Mouse (Mus musculus) left cerebral cortex, postnatal 36 days (tissue): ENCODE data around the gene Papln. TPM values are rescaled to one million over a fixed set of nuclear protein-coding genes. Genes with fewer than 3 reads are reported as not detected.

ENCODE experiments used
- DNase-seq, 2 experiments: peaks; one replicate each; pipeline ENCODE4 v3.0.0; 2021 to 2022; ENCODE audit warnings: low spot score in 2 of 2, mixed read lengths in 1 of 2
- intact Hi-C: fragments of 180-260 bp; cut with DNase I; formaldehyde crosslinking; loops from one replicate; pipeline ENCODE4 v1.15.1; 2025
- total RNA-seq, 2 experiments: library from RNA; stranded (reverse); gene quantifications; 2 replicates each; pipeline ENCODE4 v1.2.3; 2021

Gene Papln
- total RNA-seq, 2 experiments from 2014 or later: 7.4 to 11.5 TPM

DNA sequence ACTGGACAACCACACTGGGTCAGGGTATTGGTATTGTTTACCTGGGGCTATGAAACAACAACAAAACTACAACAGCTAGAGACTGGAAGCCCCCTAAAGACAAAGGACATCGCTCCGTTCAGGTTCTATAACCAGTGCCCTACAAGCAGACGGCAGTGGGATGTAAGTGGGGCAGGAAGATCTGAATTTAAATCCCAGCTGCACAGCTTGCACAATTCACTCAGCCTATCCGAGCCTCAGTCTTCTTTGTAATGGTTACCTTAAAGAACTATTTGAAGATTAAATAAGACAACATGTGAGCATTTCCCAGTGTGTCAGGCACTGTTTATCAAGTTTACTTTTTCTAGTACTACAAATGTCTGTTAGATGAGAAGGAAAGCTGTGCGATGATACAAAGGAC is 34.9 kb downstream of the Papln start:
- intact Hi-C loops: no loop called here

DNA sequence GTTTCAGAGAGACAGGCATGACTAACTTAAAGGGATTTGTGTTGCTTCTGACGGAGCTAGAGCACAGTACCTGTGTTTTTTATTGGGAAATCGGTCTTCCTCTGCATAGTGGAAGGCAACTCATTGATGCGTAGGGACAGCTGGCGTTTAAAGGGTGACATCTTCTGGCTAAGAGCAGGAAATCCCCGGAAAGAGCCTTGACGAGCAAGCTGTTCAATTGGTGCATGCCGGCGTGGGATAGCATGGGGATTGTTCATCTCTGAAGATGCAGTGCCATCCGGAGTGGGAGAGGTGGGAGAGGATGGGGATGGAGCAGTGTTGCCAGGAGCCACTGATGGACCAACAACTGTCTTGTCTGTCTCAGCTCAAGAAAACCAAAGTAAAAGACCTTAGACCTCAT is 37.5 kb downstream of the Papln start:
- peak; percentile 36 to 41 for DNase-seq
- intact Hi-C loops: no loop called here

More for the DNA sequence above, 34.9 kb downstream of the Papln start:
- no peak for DNase-seq

DNA sequence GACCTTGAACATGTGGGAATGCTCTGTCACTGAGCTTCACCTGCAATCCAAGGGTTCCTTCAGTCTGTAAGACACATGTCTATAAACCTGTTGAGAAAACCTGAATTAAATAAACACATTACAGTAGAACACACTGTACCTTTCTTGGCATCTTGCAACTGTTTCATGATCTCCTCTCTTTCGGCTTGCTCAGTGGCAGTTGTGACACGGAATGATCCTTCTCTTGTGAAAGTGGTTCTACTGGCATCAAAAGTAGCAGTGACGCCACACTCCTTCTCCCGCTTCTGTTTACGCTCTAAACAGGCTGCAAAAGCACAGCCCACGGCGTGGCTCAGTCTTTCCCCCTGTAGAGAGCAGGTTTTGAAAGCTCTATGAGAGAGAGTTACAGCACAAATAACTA is 40.2 kb downstream of the Papln start:
- intact Hi-C loops: no loop called here
- no peak for DNase-seq

DNA sequence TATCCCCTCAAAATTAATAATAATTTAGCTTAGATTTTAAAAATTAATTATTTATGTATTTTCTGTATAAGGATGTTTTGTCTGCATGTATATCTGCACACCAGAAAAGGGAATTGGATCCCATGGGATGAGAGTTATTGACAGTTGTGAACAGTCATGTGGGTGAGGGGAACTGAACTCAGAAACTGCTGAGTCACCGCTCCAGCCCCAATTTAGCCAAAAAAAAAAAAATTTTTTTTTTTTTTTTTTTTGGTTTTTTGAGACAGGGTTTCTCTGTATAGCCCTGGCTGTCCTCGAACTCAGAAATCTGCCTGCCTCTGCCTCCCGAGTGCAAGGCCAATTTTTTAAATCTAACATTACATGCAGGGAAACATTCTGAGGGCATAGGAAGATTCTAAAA is 48.5 kb downstream of the Papln start:
- intact Hi-C loops: no loop called here
- DNase-seq: no peak

DNA sequence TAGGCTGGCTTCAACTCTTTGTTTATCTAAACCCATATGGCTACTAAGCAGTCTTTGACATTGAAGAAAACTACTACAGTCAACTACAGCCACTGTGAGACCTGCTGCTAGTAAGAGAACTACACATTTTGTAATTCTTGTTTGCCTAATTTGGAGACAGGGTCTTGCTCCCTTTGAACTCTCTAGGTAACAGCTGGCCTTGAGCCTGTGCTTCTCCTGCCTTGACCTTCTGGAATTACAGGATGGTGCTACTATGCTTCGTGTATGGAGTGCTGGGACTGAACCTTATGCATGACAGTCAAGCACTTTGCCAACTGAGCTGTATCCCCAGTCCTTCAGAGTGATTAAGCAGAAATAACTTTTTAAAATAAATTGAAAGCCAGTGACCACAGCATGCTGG is 53.2 kb downstream of the Papln start:
- intact Hi-C loops: no loop called here
- DNase-seq: no peak

DNA sequence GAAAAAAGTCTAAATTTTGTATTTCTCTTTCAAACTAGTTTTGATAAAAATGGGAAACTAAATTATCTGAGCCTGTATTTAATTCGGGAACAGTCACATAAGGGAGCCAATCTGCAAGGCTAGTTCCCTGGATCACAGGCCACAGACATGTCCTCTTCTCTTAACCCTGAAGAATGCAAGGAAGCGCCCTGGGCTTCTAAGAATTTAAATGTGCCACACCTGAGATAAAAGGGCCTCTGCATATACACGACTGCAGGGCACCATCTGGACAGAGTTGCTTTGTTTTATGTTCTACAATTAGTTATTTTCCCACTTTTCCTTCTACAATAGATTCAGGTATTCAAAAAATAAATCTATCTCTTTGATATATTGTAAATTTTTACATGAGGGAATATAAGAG is 67.0 kb downstream of the Papln start:
- intact Hi-C loops: no loop called here
- no peak for DNase-seq

DNA sequence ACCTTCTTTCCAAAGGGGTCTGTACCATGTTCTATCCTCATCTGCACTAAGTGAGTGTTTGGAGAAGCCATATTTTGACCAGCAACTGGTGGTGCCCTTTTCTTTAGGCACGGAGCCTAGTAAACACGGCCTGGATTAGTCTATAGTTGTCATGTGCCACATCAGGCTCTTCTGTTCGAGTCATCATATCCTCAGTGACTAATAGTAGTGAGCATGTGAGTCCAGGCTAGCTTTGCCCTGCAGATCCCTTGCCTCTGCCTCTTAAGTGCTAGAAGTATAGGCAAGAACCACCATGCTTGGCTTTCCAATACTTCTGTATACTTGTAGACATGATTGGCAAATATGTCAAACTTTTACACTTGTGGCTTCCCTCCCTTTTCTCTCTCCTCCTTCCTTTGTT is 70.5 kb downstream of the Papln start:
- intact Hi-C loops: no loop called here
- no peak for DNase-seq

DNA sequence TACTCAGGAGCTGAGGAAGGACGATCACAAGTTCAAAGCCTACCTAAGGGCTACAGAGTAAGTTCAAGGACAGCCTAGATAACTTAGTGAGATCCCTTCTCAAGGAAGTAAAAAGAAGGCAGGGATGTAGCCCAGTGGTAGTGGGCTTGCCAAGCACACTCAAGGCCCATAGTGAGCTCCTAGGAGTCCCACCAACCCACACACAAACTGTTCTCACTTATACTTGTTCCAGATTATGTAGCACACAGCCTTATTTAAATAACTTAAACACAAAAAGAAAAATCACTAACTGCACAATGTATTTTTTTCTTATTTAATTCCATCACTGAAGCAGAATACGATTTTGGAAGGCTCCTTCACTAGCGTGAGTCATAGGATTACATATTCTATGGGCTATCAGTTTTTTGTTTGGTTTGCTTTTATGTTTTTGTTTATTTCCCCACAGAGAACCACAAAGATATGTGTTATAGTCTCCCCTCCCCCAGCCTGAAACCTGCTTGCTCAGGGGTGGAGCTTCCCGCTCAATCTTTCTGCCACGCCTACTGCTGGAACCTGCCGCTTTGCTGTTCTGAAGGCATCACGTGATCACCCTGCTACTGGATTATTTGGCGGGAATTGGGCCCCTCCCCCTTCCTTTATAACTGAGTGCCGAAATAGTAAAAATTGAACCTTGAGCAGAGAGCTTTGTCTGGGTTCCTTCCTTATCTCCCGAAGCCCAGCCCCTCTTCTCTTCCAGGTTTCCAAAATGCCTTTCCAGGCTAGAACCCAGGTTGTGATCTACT is 78.2 kb downstream of the Papln start:
- intact Hi-C loops: no loop called here
- DNase-seq: no peak

Other genes with a start within 250 kb of the Papln start
- 10 to 100 TPM; 28.7 to 32.3 TPM for gene Dcaf4, start 243.2 kb upstream of the Papln start, total RNA-seq
- 10 to 100 TPM; 43.6 to 44.9 TPM for gene Zfyve1, start 166.4 kb upstream of the Papln start, total RNA-seq
- 100 to 1,000 TPM in 1 of 2 experiments, 10 to 100 TPM in 1; 79.7 to 150 TPM for gene Rbm25, start 132.4 kb upstream of the Papln start, total RNA-seq
- gene Psen1, start 75.5 kb upstream of the Papln start, total RNA-seq: 10 to 100 TPM; 62.9 to 63.5 TPM
- gene Numb, start 158.3 kb downstream of the Papln start, total RNA-seq: 10 to 100 TPM; 59.4 to 76.9 TPM
- 10 to 100 TPM; 14.7 to 20.1 TPM for gene Riox1, start 187.0 kb downstream of the Papln start, total RNA-seq
- not detected for gene Heatr4, start 221.2 kb downstream of the Papln start, total RNA-seq
- 10 to 100 TPM; 10.7 TPM for gene Acot2, start 224.2 kb downstream of the Papln start, total RNA-seq
- gene Acot1, start 245.9 kb downstream of the Papln start, total RNA-seq: 10 to 100 TPM; 10.3 to 18.9 TPM